Comparison of ENCODE assay signal across 8 mouse cellular contexts in genomic region chr13:102906661-102907009, GRCm38 (mm10).
A peak's percentile ranks its signal among the peaks of the same experiment; 100 is the strongest.
DNase-seq lines count a peak whose midpoint lies in the region; ATAC-seq and TF ChIP-seq lines count a peak whose summit lies in the region.

No protein-coding gene starts in this region.

- H3K4me3 ChIP-seq in heart, embryonic 13.5 days: peak overlapping the region; percentile 60
- H3K4me3 ChIP-seq in ES-Bruce4 (ENCODE audit: low read depth, low read length): peak overlapping the region; percentile 72
- peak overlapping the region; percentile 72 for H3K4me3 ChIP-seq in hindbrain, embryonic 10.5 days
- H3K4me3 ChIP-seq in midbrain, embryonic 10.5 days: peak overlapping the region; percentile 76

- TF ChIP-seq EP300 in ES-Bruce4 (IDR thresholded peaks at IDR 0.05; ENCODE audit: insufficient read depth, low read depth, low read length): no peak

- DNase-seq in heart, adult 18-20 months: no peak
- no peak for DNase-seq in hindbrain, embryonic 10.5 days (ENCODE audit: low spot score)
- no peak for DNase-seq in midbrain, embryonic 10.5 days (ENCODE audit: low spot score)
- no peak for DNase-seq in cerebellum, adult 11 months

- H3K9me3 ChIP-seq in heart, embryonic 13.5 days: no peaks in the 10 kb centered on the region; the same call in 1 of the 2 replicates
- H3K9me3 ChIP-seq in ES-Bruce4 (replicated peaks; ENCODE audit: control insufficient read depth, insufficient read depth, low read length, poor library complexity, severe bottlenecking): no peaks in the 10 kb centered on the region
- H3K9me3 ChIP-seq in hindbrain, embryonic 10.5 days: no peaks in the 10 kb centered on the region
- H3K9me3 ChIP-seq in midbrain, embryonic 10.5 days (replicated peaks): no peaks in the 10 kb centered on the region

- peak overlapping the region; percentile 69 for H3K4me2 ChIP-seq in heart, embryonic 13.5 days

- H3K4me1 ChIP-seq in heart, embryonic 13.5 days: peaks cover 40% of the 10 kb centered on the region
- H3K4me1 ChIP-seq in ES-Bruce4 (ENCODE audit: control insufficient read depth, insufficient read depth, low read length): no peaks in the 10 kb centered on the region
- peaks cover 37% of the 10 kb centered on the region for H3K4me1 ChIP-seq in hindbrain, embryonic 10.5 days (replicated peaks)
- H3K4me1 ChIP-seq in midbrain, embryonic 10.5 days: peaks cover 39% of the 10 kb centered on the region

- no peaks in the 10 kb centered on the region for H3K27me3 ChIP-seq in heart, embryonic 13.5 days (replicated peaks)
- no peaks in the 10 kb centered on the region for H3K27me3 ChIP-seq in ES-Bruce4 (ENCODE audit: control insufficient read depth, insufficient read depth, low read length, poor library complexity, severe bottlenecking)
- no peaks in the 10 kb centered on the region for H3K27me3 ChIP-seq in hindbrain, embryonic 10.5 days (ENCODE audit: insufficient read depth, poor library complexity, severe bottlenecking)
- H3K27me3 ChIP-seq in midbrain, embryonic 10.5 days (ENCODE audit: low read depth, poor library complexity, severe bottlenecking): no peaks in the 10 kb centered on the region

- 9% methylated on average over 9 of the region's 9 CpGs for WGBS in heart, embryonic 13.5 days
- WGBS in hindbrain, embryonic 10.5 days: 12% methylated on average over 9 of the region's 9 CpGs
- 12% methylated on average over 9 of the region's 9 CpGs for WGBS in midbrain, embryonic 10.5 days

- ATAC-seq in heart, embryonic 13.5 days (ENCODE audit: extremely low read depth, insufficient number of reproducible peaks, low FRiP score, low TSS enrichment): no peak
- ATAC-seq in inflammation-experienced regulatory T-cells, adult 6 months: no peak
- ATAC-seq in megakaryocyte-erythroid progenitor cell, adult 5-6 weeks (replicated peaks; ENCODE audit: low FRiP score, low TSS enrichment, poor library complexity, severe bottlenecking): no peak

- peak overlapping the region; percentile 85 for H3K9ac ChIP-seq in heart, embryonic 13.5 days
- peak overlapping the region; percentile 95; the same call in 1 of the 2 replicates for H3K9ac ChIP-seq in ES-Bruce4 (ENCODE audit: low read depth, poor library complexity, severe bottlenecking)

- H3K27ac ChIP-seq in heart, embryonic 13.5 days (replicated peaks): peak overlapping the region; percentile 89
- no peak overlapping the region for H3K27ac ChIP-seq in ES-Bruce4 (ENCODE audit: insufficient read depth, low read length)
- H3K27ac ChIP-seq in hindbrain, embryonic 10.5 days: peak overlapping the region; percentile 89
- peak overlapping the region; percentile 89 for H3K27ac ChIP-seq in midbrain, embryonic 10.5 days (replicated peaks)

- TF ChIP-seq CTCF in ES-Bruce4 (IDR thresholded peaks at IDR 0.05; ENCODE audit: low read depth, low read length): no peak

- TF ChIP-seq POLR2A in ES-Bruce4 (IDR thresholded peaks at IDR 0.05; ENCODE audit: insufficient read depth, low read length): no peak

- H3K36me3 ChIP-seq in heart, embryonic 13.5 days: peaks cover 6% of the 10 kb centered on the region
- no peaks in the 10 kb centered on the region for H3K36me3 ChIP-seq in ES-Bruce4 (ENCODE audit: control insufficient read depth, insufficient read depth, low read length, poor library complexity, severe bottlenecking)
- no peaks in the 10 kb centered on the region for H3K36me3 ChIP-seq in hindbrain, embryonic 10.5 days
- no peaks in the 10 kb centered on the region for H3K36me3 ChIP-seq in midbrain, embryonic 10.5 days
